Mouse (Mus musculus): ENCODE measurements at regions not wholly inside any gene's neighbourhood (a gene's known extent, or its start where the extent isn't known, plus 50 kb on each side); places are given as distances from the start of the nearest gene placed in this dataset. TPM values are rescaled to one million over a fixed set of nuclear protein-coding genes. Genes with fewer than 3 reads are reported as not detected.
A peak's percentile ranks its signal among the peaks of the same experiment; 100 is the strongest.
"Not testable (repeated sequence)": the region's sequence is repeated elsewhere in the genome, so short reads cannot be mapped to it uniquely, and the experiment has no call there.

GRCm38 (mm10) chr13:61805300-61805699 lies 235.4 kb upstream of the Cts3 start:
- not testable (repeated sequence) for DNase-seq (ENCODE audit: low spot score); H3K4me1 ChIP-seq (ENCODE audit: insufficient read depth, low read length); H3K4me2 ChIP-seq (ENCODE audit: low read depth, low read length, poor library complexity, severe bottlenecking); ATAC-seq (ENCODE audit: low FRiP score); H3K36me3 ChIP-seq (ENCODE audit: insufficient read depth, low read length); H3K9ac ChIP-seq (replicated peaks; ENCODE audit: low read length, poor library complexity, severe bottlenecking); H3K27me3 ChIP-seq (ENCODE audit: insufficient read depth, low read length); H3K9me3 ChIP-seq (ENCODE audit: low read length); H3K4me3 ChIP-seq (ENCODE audit: low read depth, low read length); H3K27ac ChIP-seq (ENCODE audit: low read depth, low read length)
- 95% methylated on average over 3 of the region's 3 CpGs for WGBS

GRCm38 (mm10) chr13:61804168-61804874 lies 234.4 kb upstream of the Cts3 start:
- H3K27me3 ChIP-seq (ENCODE audit: insufficient read depth, low read length); H3K27ac ChIP-seq (ENCODE audit: low read depth, low read length); ATAC-seq (ENCODE audit: low FRiP score); H3K9me3 ChIP-seq (ENCODE audit: low read length); H3K36me3 ChIP-seq (ENCODE audit: insufficient read depth, low read length); H3K4me1 ChIP-seq (ENCODE audit: insufficient read depth, low read length): not testable (repeated sequence)
- peak; percentile 43 for DNase-seq (ENCODE audit: low spot score)
- Histone ChIP-seq H3K4me3 (ENCODE audit: low read depth, low read length) (peak overlapping the region; percentile 47), H3K9ac (replicated peaks; ENCODE audit: low read length, poor library complexity, severe bottlenecking) (peak overlapping the region; percentile 48), H3K4me2 (ENCODE audit: low read depth, low read length, poor library complexity, severe bottlenecking) (peak overlapping the region; percentile 50)
- WGBS, result 3% methylated on average over 19 of the region's 19 CpGs

- H3K36me3 ChIP-seq (ENCODE audit: insufficient read depth, low read length); H3K27ac ChIP-seq (ENCODE audit: low read depth, low read length); H3K9me3 ChIP-seq (ENCODE audit: low read length); DNase-seq (ENCODE audit: low spot score); H3K27me3 ChIP-seq (ENCODE audit: insufficient read depth, low read length); ATAC-seq (ENCODE audit: low FRiP score); H3K4me1 ChIP-seq (ENCODE audit: insufficient read depth, low read length); H3K9ac ChIP-seq (replicated peaks; ENCODE audit: low read length, poor library complexity, severe bottlenecking): not testable (repeated sequence)
- Histone ChIP-seq H3K4me3 (ENCODE audit: low read depth, low read length) (peak overlapping the region; percentile 47), H3K4me2 (ENCODE audit: low read depth, low read length, poor library complexity, severe bottlenecking) (peak overlapping the region; percentile 50)
- WGBS, result 21% methylated on average over 5 of the region's 5 CpGs
Measured at GRCm38 (mm10) chr13:61803763-61804162, 233.8 kb upstream of the Cts3 start.

- not testable (repeated sequence) for H3K4me3 ChIP-seq (ENCODE audit: low read depth, low read length); H3K4me2 ChIP-seq (ENCODE audit: low read depth, low read length, poor library complexity, severe bottlenecking); H3K9me3 ChIP-seq (ENCODE audit: low read length); H3K27ac ChIP-seq (ENCODE audit: low read depth, low read length); DNase-seq (ENCODE audit: low spot score); H3K36me3 ChIP-seq (ENCODE audit: insufficient read depth, low read length); H3K4me1 ChIP-seq (ENCODE audit: insufficient read depth, low read length); H3K9ac ChIP-seq (replicated peaks; ENCODE audit: low read length, poor library complexity, severe bottlenecking); H3K27me3 ChIP-seq (ENCODE audit: insufficient read depth, low read length); ATAC-seq (ENCODE audit: low FRiP score)
- 93% methylated on average over 1 of the region's 1 CpGs for WGBS
Measured at GRCm38 (mm10) chr13:61763457-61763856, 193.5 kb upstream of the Cts3 start.

Small RNA genes lying in the stretch of these regions (microRNA-seq; reads per million reads assigned to microRNA genes)
- not detected for gene Gm23739 (ENCODE audit: borderline number of aligned reads)
